Mouse (Mus musculus): ENCODE results near the gene Arhgdia.
A peak's percentile ranks its signal among the peaks of the same experiment; 100 is the strongest.

- TF ChIP-seq CTCF (IDR thresholded peaks at IDR 0.05; ENCODE audit: low read depth, low read length) (peak; percentile 67), EP300 (IDR thresholded peaks at IDR 0.05; ENCODE audit: insufficient read depth, low read depth, low read length) (no peak)
Observed at GRCm38 (mm10) chr11:120579316-120580107, 1.9 kb downstream of the Arhgdia start.
